Mouse (Mus musculus): ENCODE results near the gene Aars2. TPM values are rescaled to one million over a fixed set of nuclear protein-coding genes. Genes with fewer than 3 reads are reported as not detected.

Aars2 gene
- polyA plus RNA-seq, 1 experiment from 2014 or later: 8.6 TPM

- peak within 1 kb of the TSS; percentile 78 for H3K27ac ChIP-seq
- ATAC-seq (ENCODE audit: low read depth): peak; percentile 78
- peak within 1 kb of the TSS; percentile 88 for H3K4me3 ChIP-seq (replicated peaks)
- peak; percentile 82 for DNase-seq
- peaks cover 49% of the 10 kb centered on the region for H3K4me1 ChIP-seq (replicated peaks)
- peaks cover 37% of the 10 kb centered on the region for H3K36me3 ChIP-seq
- H3K9me3 ChIP-seq (replicated peaks): no peaks in the 10 kb centered on the region
- peak within 1 kb of the TSS; percentile 95 for H3K9ac ChIP-seq
- peak within 1 kb of the TSS; percentile 99 for H3K4me2 ChIP-seq
- 0 out of 2 replicates have a peak, but pooled peaks cover 5% of the 10 kb centered on the region for H3K27me3 ChIP-seq
- under 1% methylated on average over 52 of the region's 61 CpGs for WGBS (ENCODE audit: insufficient replicate concordance)
These were observed 57.3 kb downstream of the Aars2 start, which contains the start of gene Slc35b2 for GRCm38 (mm10) chr17:45563655-45564530. TSS of gene Slc35b2 (plus strand) at chr17:45563874.

- 16% methylated on average over 18 of the region's 18 CpGs for WGBS (ENCODE audit: insufficient replicate concordance)
- H3K36me3 ChIP-seq: peaks cover 44% of the 10 kb centered on the region
- DNase-seq: no peak
These were observed 58.0 kb downstream of the Aars2 start for GRCm38 (mm10) chr17:45564531-45565084.

GRCm38 (mm10) chr17:45565103-45565502 is 58.5 kb downstream of the Aars2 start:
- H3K4me2 ChIP-seq: peak overlapping the region; percentile 99
- 0 out of 2 replicates have a peak, but pooled peaks cover 4% of the 10 kb centered on the region for H3K27me3 ChIP-seq
- H3K36me3 ChIP-seq: peaks cover 49% of the 10 kb centered on the region
- H3K9ac ChIP-seq: peak overlapping the region; percentile 95
- H3K9me3 ChIP-seq (replicated peaks): no peaks in the 10 kb centered on the region
- ATAC-seq (ENCODE audit: low read depth) (no peak), DNase-seq (no peak)
- H3K27ac ChIP-seq: peak overlapping the region; percentile 78; the same call in 1 of the 2 replicates
- H3K4me3 ChIP-seq (replicated peaks): peak overlapping the region; percentile 88
- H3K4me1 ChIP-seq (replicated peaks): peaks cover 60% of the 10 kb centered on the region
- WGBS (ENCODE audit: insufficient replicate concordance): 94% methylated on average over 11 of the region's 11 CpGs

More at GRCm38 (mm10) chr17:45564531-45565084, 58.0 kb downstream of the Aars2 start:
- H3K27me3 ChIP-seq: 0 out of 2 replicates have a peak, but pooled peaks cover 5% of the 10 kb centered on the region
- H3K4me3 ChIP-seq (replicated peaks): peak overlapping the region; percentile 88
- no peaks in the 10 kb centered on the region for H3K9me3 ChIP-seq (replicated peaks)
- peak overlapping the region; percentile 78 for H3K27ac ChIP-seq
- peak overlapping the region; percentile 99 for H3K4me2 ChIP-seq
- no peak for ATAC-seq (ENCODE audit: low read depth)
- peak overlapping the region; percentile 95 for H3K9ac ChIP-seq
- peaks cover 56% of the 10 kb centered on the region for H3K4me1 ChIP-seq (replicated peaks)

- H3K27me3 ChIP-seq: no peaks in the 10 kb centered on the region
- H3K9me3 ChIP-seq (replicated peaks): no peaks in the 10 kb centered on the region
- ATAC-seq (ENCODE audit: low read depth) (no peak), DNase-seq (no peak)
- peaks cover 69% of the 10 kb centered on the region for H3K4me1 ChIP-seq (replicated peaks)
- H3K36me3 ChIP-seq: peaks cover 58% of the 10 kb centered on the region
- H3K4me2 ChIP-seq: no peak overlapping the region
- H3K4me3 ChIP-seq (replicated peaks): no peak overlapping the region
- no peak overlapping the region for H3K9ac ChIP-seq
- 0 out of 2 replicates have a peak overlapping the region, but pooled peaks have one; percentile 59 for H3K27ac ChIP-seq
- WGBS (ENCODE audit: insufficient replicate concordance): 52% methylated on average over 1 of the region's 1 CpGs
These were observed 59.4 kb downstream of the Aars2 start for GRCm38 (mm10) chr17:45566031-45566359.

- peaks cover 75% of the 10 kb centered on the region for H3K4me1 ChIP-seq (replicated peaks)
- no peaks in the 10 kb centered on the region for H3K9me3 ChIP-seq (replicated peaks)
- peaks cover 64% of the 10 kb centered on the region for H3K36me3 ChIP-seq
- peak overlapping the region; percentile 59 for H3K27ac ChIP-seq
- ATAC-seq (ENCODE audit: low read depth) (peak; percentile 25), DNase-seq (peak; percentile 29)
- H3K4me2 ChIP-seq: no peak overlapping the region
- H3K9ac ChIP-seq: no peak overlapping the region
- no peaks in the 10 kb centered on the region for H3K27me3 ChIP-seq
- H3K4me3 ChIP-seq (replicated peaks): no peak overlapping the region
- 66% methylated on average over 18 of the region's 18 CpGs for WGBS (ENCODE audit: insufficient replicate concordance)
These were observed 59.9 kb downstream of the Aars2 start for GRCm38 (mm10) chr17:45566360-45567161.

- ATAC-seq (ENCODE audit: low read depth): peak; percentile 24
- H3K36me3 ChIP-seq: peaks cover 69% of the 10 kb centered on the region
- H3K9me3 ChIP-seq (replicated peaks): no peaks in the 10 kb centered on the region
- H3K4me2 ChIP-seq: no peak overlapping the region
- H3K9ac ChIP-seq: no peak overlapping the region
- H3K27me3 ChIP-seq: no peaks in the 10 kb centered on the region
- peak overlapping the region; percentile 59 for H3K27ac ChIP-seq
- H3K4me1 ChIP-seq (replicated peaks): peaks cover 81% of the 10 kb centered on the region
- DNase-seq: peak; percentile 27
- H3K4me3 ChIP-seq (replicated peaks): no peak overlapping the region
- WGBS (ENCODE audit: insufficient replicate concordance): 27% methylated on average over 4 of the region's 4 CpGs
These were observed 60.5 kb downstream of the Aars2 start for GRCm38 (mm10) chr17:45567162-45567601.

- no peak overlapping the region for H3K9ac ChIP-seq
- peaks cover 69% of the 10 kb centered on the region for H3K36me3 ChIP-seq
- H3K9me3 ChIP-seq (replicated peaks): no peaks in the 10 kb centered on the region
- peaks cover 87% of the 10 kb centered on the region for H3K4me1 ChIP-seq (replicated peaks)
- H3K27me3 ChIP-seq: no peaks in the 10 kb centered on the region
- 0 out of 2 replicates have a peak overlapping the region, but pooled peaks have one; percentile 7 for H3K4me3 ChIP-seq (replicated peaks)
- DNase-seq (no peak), ATAC-seq (ENCODE audit: low read depth) (no peak)
- 82% methylated on average over 12 of the region's 12 CpGs for WGBS (ENCODE audit: insufficient replicate concordance)
- no peak overlapping the region for H3K4me2 ChIP-seq
- 0 out of 2 replicates have a peak overlapping the region, but pooled peaks have one; percentile 15 for H3K27ac ChIP-seq
These were observed 62.3 kb downstream of the Aars2 start for GRCm38 (mm10) chr17:45568990-45569389.

GRCm38 (mm10) chr17:45569999-45570398 is 63.4 kb downstream of the Aars2 start:
- H3K27me3 ChIP-seq: no peaks in the 10 kb centered on the region
- peak overlapping the region; percentile 6; the same call in 1 of the 2 replicates for H3K27ac ChIP-seq
- no peaks in the 10 kb centered on the region for H3K9me3 ChIP-seq (replicated peaks)
- 81% methylated on average over 4 of the region's 4 CpGs for WGBS (ENCODE audit: insufficient replicate concordance)
- H3K9ac ChIP-seq: peak overlapping the region; percentile 26
- H3K4me1 ChIP-seq (replicated peaks): peaks cover 87% of the 10 kb centered on the region
- H3K4me2 ChIP-seq: peak overlapping the region; percentile 15
- DNase-seq: no peak
- ATAC-seq (ENCODE audit: low read depth): no peak
- H3K36me3 ChIP-seq: peaks cover 69% of the 10 kb centered on the region
- H3K4me3 ChIP-seq (replicated peaks): no peak overlapping the region

Other genes with a start within 250 kb of the Aars2 start
- 36.4 and 41.5 TPM in 2 replicates for gene Cdc5l, start 73.1 kb upstream of the Aars2 start, polyA plus RNA-seq (2015; fragmentation: Nextera tagmentation; extraction: Ambion mirVana)
- 0.06 and 0.18 TPM in 2 replicates for gene Spats1, start 31.4 kb upstream of the Aars2 start, polyA plus RNA-seq (2015; fragmentation: Nextera tagmentation; extraction: Ambion mirVana)
- gene Tcte1, start 16.6 kb downstream of the Aars2 start, polyA plus RNA-seq (2015; fragmentation: Nextera tagmentation; extraction: Ambion mirVana): not detected in 2 replicates
- gene Tmem151b, start 42.8 kb downstream of the Aars2 start, polyA plus RNA-seq (2015; fragmentation: Nextera tagmentation; extraction: Ambion mirVana): 0.14 and 0.17 TPM in 2 replicates
- 1.4 and 1.6 TPM in 2 replicates for gene Nfkbie, start 48.9 kb downstream of the Aars2 start, polyA plus RNA-seq (2015; fragmentation: Nextera tagmentation; extraction: Ambion mirVana)
- 58.0 and 58.6 TPM in 2 replicates for gene Slc35b2, start 57.0 kb downstream of the Aars2 start, polyA plus RNA-seq (2015; fragmentation: Nextera tagmentation; extraction: Ambion mirVana)
- 1,012 and 1,064 TPM in 2 replicates for gene Hsp90ab1, start 66.4 kb downstream of the Aars2 start, polyA plus RNA-seq (2015; fragmentation: Nextera tagmentation; extraction: Ambion mirVana)
- 215 and 233 TPM in 2 replicates for gene Slc29a1, start 92.8 kb downstream of the Aars2 start, polyA plus RNA-seq (2015; fragmentation: Nextera tagmentation; extraction: Ambion mirVana)
- 0.42 and 0.59 TPM in 2 replicates for gene Mymx, start 95.3 kb downstream of the Aars2 start, polyA plus RNA-seq (2015; fragmentation: Nextera tagmentation; extraction: Ambion mirVana)
- 0.05 and 0.09 TPM in 2 replicates for gene Capn11, start 152.5 kb downstream of the Aars2 start, polyA plus RNA-seq (2015; fragmentation: Nextera tagmentation; extraction: Ambion mirVana)
- gene Mrpl14, start 179.5 kb downstream of the Aars2 start, polyA plus RNA-seq (2015; fragmentation: Nextera tagmentation; extraction: Ambion mirVana): 123 and 133 TPM in 2 replicates
- gene Tmem63b, start 180.1 kb downstream of the Aars2 start, polyA plus RNA-seq (2015; fragmentation: Nextera tagmentation; extraction: Ambion mirVana): 7.7 and 8.3 TPM in 2 replicates
- not detected in 2 replicates for gene 1600014C23Rik, start 227.0 kb downstream of the Aars2 start, polyA plus RNA-seq (2015; fragmentation: Nextera tagmentation; extraction: Ambion mirVana)

Measured in liver, embryonic 13.5 days (tissue).